Comparison of ENCODE assay signal across 10 mouse cellular contexts in genomic region chr1:37867056-37867455, GRCm38 (mm10). TPM values are rescaled to one million over a fixed set of nuclear protein-coding genes. Genes with fewer than 3 reads are reported as not detected.
A peak's percentile ranks its signal among the peaks of the same experiment; 100 is the strongest.
DNase-seq lines count a peak whose midpoint lies in the region; ATAC-seq and TF ChIP-seq lines count a peak whose summit lies in the region.
"Had no signal": no experiment of that assay in that cellular context is flagged by ENCODE, and none has a peak within 500 bp of the region (broad histone marks: within the 10 kb centered on the region; RNA-seq: fewer than 3 reads in every experiment).

No protein-coding gene starts in this region.

- no peak overlapping the region for H3K4me2 ChIP-seq in intestine, embryonic 16.5 days (ENCODE audit: low read depth, low read length)
- H3K4me2 ChIP-seq: neural tube, embryonic 13.5 days had no signal

- H3K9me3 ChIP-seq in intestine, embryonic 16.5 days (ENCODE audit: control insufficient read depth, low read length): no peaks in the 10 kb centered on the region
- H3K9me3 ChIP-seq: neural tube, embryonic 13.5 days had no signal

- no peak overlapping the region for H3K27ac ChIP-seq in bone marrow macrophage, adult 2 months (ENCODE audit: insufficient read depth, low read depth, low read length)
- no peak overlapping the region for H3K27ac ChIP-seq in small intestine, adult 2 months (ENCODE audit: insufficient read depth, low read depth, low read length)
- no peak overlapping the region for H3K27ac ChIP-seq in intestine, embryonic 16.5 days (ENCODE audit: low read length)
- H3K27ac ChIP-seq: neural tube, embryonic 13.5 days had no signal

- no peak overlapping the region for H3K9ac ChIP-seq in intestine, embryonic 16.5 days (ENCODE audit: low read depth, low read length)
- H3K9ac ChIP-seq: neural tube, embryonic 13.5 days had no signal

- WGBS in small intestine, adult 2 months: 80% methylated on average over 1 of the region's 1 CpGs
- 70% methylated on average over 1 of the region's 1 CpGs for WGBS in intestine, embryonic 16.5 days

- peaks cover 15% of the 10 kb centered on the region for H3K4me1 ChIP-seq in bone marrow macrophage, adult 2 months (ENCODE audit: control insufficient read depth, insufficient read depth, low read length)
- H3K4me1 ChIP-seq in small intestine, adult 2 months (ENCODE audit: control insufficient read depth, insufficient read depth, insufficient read length, low read length): peaks cover 2% of the 10 kb centered on the region; the same call in 1 of the 2 replicates
- 0 out of 2 replicates have a peak, but pooled peaks cover 5% of the 10 kb centered on the region for H3K4me1 ChIP-seq in intestine, embryonic 16.5 days (ENCODE audit: control insufficient read depth, insufficient read depth, low read length)

- H3K4me3 ChIP-seq in bone marrow macrophage, adult 2 months (ENCODE audit: insufficient read depth, low read length): no peak overlapping the region
- no peak overlapping the region for H3K4me3 ChIP-seq in small intestine, adult 2 months (ENCODE audit: low read depth, low read length)
- no peak overlapping the region for H3K4me3 ChIP-seq in intestine, embryonic 16.5 days (ENCODE audit: low read length)
- H3K4me3 ChIP-seq: neural tube, embryonic 13.5 days had no signal

- peak; percentile 38 for TF ChIP-seq CTCF in bone marrow macrophage, adult 2 months (IDR thresholded peaks at IDR 0.05; ENCODE audit: low read depth, low read length)
- peak; percentile 56; the same call in 1 of the 2 replicates for TF ChIP-seq CTCF in small intestine, adult 2 months (IDR thresholded peaks at IDR 0.05; ENCODE audit: extremely low read depth, insufficient read length, insufficient replicate concordance, low read depth, low read length)

- DNase-seq in gastrocnemius, postnatal 10 days: peak; percentile 38
- no peak for DNase-seq in gastrocnemius, postnatal 25 days
- peak; percentile 21 for DNase-seq in ovary, postnatal 14 days (ENCODE audit: low spot score)
- no peak for DNase-seq in ovary, postnatal 10 days (ENCODE audit: low spot score)
- DNase-seq in kidney, postnatal 25 days: peak; percentile 54 to 70

- no peaks in the 10 kb centered on the region for H3K36me3 ChIP-seq in small intestine, adult 2 months (ENCODE audit: control insufficient read depth, insufficient read depth, low read length)
- no peaks in the 10 kb centered on the region for H3K36me3 ChIP-seq in intestine, embryonic 16.5 days (ENCODE audit: control insufficient read depth, insufficient read depth, low read length)
- H3K36me3 ChIP-seq: neural tube, embryonic 13.5 days had no signal

- H3K27me3 ChIP-seq in small intestine, adult 2 months (ENCODE audit: control insufficient read depth, insufficient read depth, low read length): no peaks in the 10 kb centered on the region
- H3K27me3 ChIP-seq in intestine, embryonic 16.5 days (replicated peaks; ENCODE audit: control insufficient read depth, insufficient read depth, low read length): no peaks in the 10 kb centered on the region

- no peak for ATAC-seq in intestine, embryonic 16.5 days

- TF ChIP-seq POLR2A in bone marrow macrophage, adult 2 months (IDR thresholded peaks at IDR 0.05; ENCODE audit: borderline replicate concordance, low read depth, low read length): no peak
- no peak for TF ChIP-seq POLR2A in small intestine, adult 2 months (IDR thresholded peaks at IDR 0.05; ENCODE audit: low read depth, low read length)

RNA-seq across cellular contexts. Expression of gene Tsga10, which starts 0.8 kb away (rescaled TPM):
- total RNA-seq in gastrocnemius, postnatal 10 days (2021): 1 to 10 TPM; 2.3 to 3.3 TPM
- 1 to 10 TPM; 3.9 to 4.0 TPM for total RNA-seq in gastrocnemius, postnatal 25 days (2021)
- 11.6 and 14.6 TPM in 2 replicates for polyA plus RNA-seq in bone marrow macrophage, adult 2 months (2012; ENCODE audit: insufficient read depth, insufficient read length, missing spikeins)
- 0.10 TPM in 1 of 2 replicates, not detected in the other for polyA plus RNA-seq in small intestine, adult 2 months (2012; rRNA removed)
- 4.0 TPM in 2 replicates for polyA plus RNA-seq in intestine, embryonic 16.5 days (2015; fragmentation: Nextera tagmentation; extraction: Ambion mirVana)

RNA-seq across cellular contexts. Expression of gene Lipt1, which starts 4.5 kb away (rescaled TPM):
- 1 to 10 TPM; 6.1 to 7.0 TPM for total RNA-seq in gastrocnemius, postnatal 10 days (2021)
- 1 to 10 TPM; 6.1 to 6.8 TPM for total RNA-seq in gastrocnemius, postnatal 25 days (2021)
- 0.55 and 2.0 TPM in 2 replicates for polyA plus RNA-seq in bone marrow macrophage, adult 2 months (2012; ENCODE audit: insufficient read depth, insufficient read length, missing spikeins)
- polyA plus RNA-seq in small intestine, adult 2 months (2012; rRNA removed): 0.37 and 0.62 TPM in 2 replicates
- polyA plus RNA-seq in intestine, embryonic 16.5 days (2015; fragmentation: Nextera tagmentation; extraction: Ambion mirVana): 8.4 and 9.2 TPM in 2 replicates

RNA-seq across cellular contexts. Expression of gene Mitd1, which starts 23.2 kb away (rescaled TPM):
- total RNA-seq in gastrocnemius, postnatal 10 days (2021): 1 to 10 TPM; 3.0 to 6.0 TPM
- 1 to 10 TPM; 2.5 to 3.0 TPM for total RNA-seq in gastrocnemius, postnatal 25 days (2021)
- 29.7 and 33.5 TPM in 2 replicates for polyA plus RNA-seq in bone marrow macrophage, adult 2 months (2012; ENCODE audit: insufficient read depth, insufficient read length, missing spikeins)
- 1.2 and 2.5 TPM in 2 replicates for polyA plus RNA-seq in small intestine, adult 2 months (2012; rRNA removed)
- 28.8 and 29.0 TPM in 2 replicates for polyA plus RNA-seq in intestine, embryonic 16.5 days (2015; fragmentation: Nextera tagmentation; extraction: Ambion mirVana)

RNA-seq across cellular contexts. Expression of gene Mrpl30, which starts 23.2 kb away (rescaled TPM):
- 100 to 1,000 TPM; 231 to 245 TPM for total RNA-seq in gastrocnemius, postnatal 10 days (2021)
- 100 to 1,000 TPM; 240 to 251 TPM for total RNA-seq in gastrocnemius, postnatal 25 days (2021)
- polyA plus RNA-seq in bone marrow macrophage, adult 2 months (2012; ENCODE audit: insufficient read depth, insufficient read length, missing spikeins): 109 and 123 TPM in 2 replicates
- polyA plus RNA-seq in small intestine, adult 2 months (2012; rRNA removed): 16.0 and 25.2 TPM in 2 replicates
- 252 and 267 TPM in 2 replicates for polyA plus RNA-seq in intestine, embryonic 16.5 days (2015; fragmentation: Nextera tagmentation; extraction: Ambion mirVana)

RNA-seq across cellular contexts. Expression of gene Lyg2, which starts 49.2 kb away (rescaled TPM):
- total RNA-seq in gastrocnemius, postnatal 10 days (2021): not detected
- not detected for total RNA-seq in gastrocnemius, postnatal 25 days (2021)
- polyA plus RNA-seq in bone marrow macrophage, adult 2 months (2012; ENCODE audit: insufficient read depth, insufficient read length, missing spikeins): not detected in 2 replicates
- not detected in 2 replicates for polyA plus RNA-seq in small intestine, adult 2 months (2012; rRNA removed)
- not detected in 2 replicates for polyA plus RNA-seq in intestine, embryonic 16.5 days (2015; fragmentation: Nextera tagmentation; extraction: Ambion mirVana)
- polyA plus RNA-seq: intestine, embryonic 14.5 days; neural tube, embryonic 13.5 days had no signal

Comparison
In these comparisons a context has a peak if more than half of its experiments do, and no peak if none do; other contexts are left out.
1. DNase-seq: peak in gastrocnemius, postnatal 10 days (single experiment), ovary, postnatal 14 days (single experiment) and kidney, postnatal 25 days (2 of 2); none in gastrocnemius, postnatal 25 days (single experiment) and ovary, postnatal 10 days (single experiment).